Mouse (Mus musculus) olfactory bulb, adult 2 months (tissue): ENCODE measurements at regions not wholly inside any gene's neighbourhood (a gene's known extent, or its start where the extent isn't known, plus 50 kb on each side); places are given as distances from the start of the nearest gene placed in this dataset.

ENCODE experiments used
- CTCF ChIP-seq: fragments of 200-500 bp; IDR thresholded peaks from 2 replicates; pipeline ENCODE4 v1.5.1; 2012; ENCODE audit warnings: low read depth, mild to moderate bottlenecking, low read length, moderate library complexity; ENCODE audit not compliant: insufficient read depth
- POLR2A ChIP-seq: fragments of 200-500 bp; IDR thresholded peaks from 2 replicates; pipeline ENCODE4 v1.6.1; 2012; ENCODE audit warnings: mild to moderate bottlenecking, low read depth, low read length, moderate library complexity; ENCODE audit not compliant: insufficient read depth

DNA sequence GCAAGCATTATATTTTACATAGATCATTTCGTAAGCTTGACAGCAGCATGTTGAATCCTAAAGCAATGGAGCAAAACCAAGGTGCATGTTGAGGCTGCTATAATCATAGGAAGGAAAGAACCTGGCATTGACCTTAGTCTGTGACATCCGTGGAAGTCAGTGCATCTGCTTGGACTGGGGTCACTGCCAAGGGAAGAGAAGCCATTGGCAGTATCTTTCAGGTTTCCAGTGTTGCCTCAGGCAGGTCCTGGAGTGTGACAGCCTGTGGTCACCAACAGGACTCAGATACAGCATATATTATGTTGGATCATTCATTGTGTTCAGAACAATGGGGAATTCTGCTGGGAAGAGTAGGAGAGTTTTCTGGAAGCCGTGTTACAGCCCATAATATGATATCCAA, 535.8 kb upstream of the Auts2 start:
- no peak for TF ChIP-seq POLR2A
- no peak for TF ChIP-seq CTCF
